Mouse (Mus musculus) CD8-positive naive resting alpha-beta T cell, adult 2 months (primary cell): Measurements from ENCODE around the gene Dpy19l2.
"Not testable (repeated sequence)": the region's sequence is repeated elsewhere in the genome, so short reads cannot be mapped to it uniquely, and the experiment has no call there.

ENCODE experiments used
- DNase-seq, 2 experiments: peaks; one replicate each; pipeline ENCODE4 v3.0.0; 2022; ENCODE audit warnings: low read depth in 2 of 2, low spot score in 2 of 2

Dpy19l2 gene

DNA sequence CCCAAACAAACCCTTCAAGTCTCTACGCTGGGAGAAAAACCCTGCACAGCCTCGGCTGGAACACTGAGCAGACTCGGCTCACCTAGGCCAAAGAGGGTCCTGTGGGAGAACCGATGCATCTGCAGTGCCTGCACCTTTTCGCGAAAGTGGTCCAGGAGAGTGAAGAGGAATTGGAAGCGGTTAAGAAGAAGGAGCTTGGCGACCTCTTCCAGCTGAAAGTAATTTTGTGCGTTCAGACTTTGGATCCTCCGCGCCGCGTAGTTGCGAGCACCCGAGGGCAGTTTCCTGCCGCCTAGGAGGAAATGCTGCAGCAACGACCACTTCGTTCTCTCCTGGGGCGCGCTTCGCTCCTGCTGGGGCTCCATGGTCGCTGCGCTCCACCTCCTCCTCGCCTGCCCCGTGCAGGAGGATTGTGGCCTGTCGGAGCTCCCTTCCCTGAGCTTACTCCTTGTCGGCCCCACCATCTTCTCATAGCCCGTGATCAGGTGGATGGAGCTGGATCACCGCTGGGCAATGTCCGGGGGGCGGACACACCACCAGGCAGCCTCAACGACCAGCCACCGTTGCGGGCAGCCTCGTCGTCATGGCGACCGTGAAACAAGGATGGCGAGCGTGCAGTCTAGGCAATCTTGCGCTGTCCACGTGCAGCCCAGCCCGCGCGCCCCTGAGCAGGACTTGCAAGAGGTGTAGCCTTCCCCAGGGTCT lies at the start of gene Dpy19l2:
Gene Dpy19l2, minus strand, starts transcription at position 594 of the 705 bp plus-strand sequence.
- no peak for DNase-seq

DNA sequence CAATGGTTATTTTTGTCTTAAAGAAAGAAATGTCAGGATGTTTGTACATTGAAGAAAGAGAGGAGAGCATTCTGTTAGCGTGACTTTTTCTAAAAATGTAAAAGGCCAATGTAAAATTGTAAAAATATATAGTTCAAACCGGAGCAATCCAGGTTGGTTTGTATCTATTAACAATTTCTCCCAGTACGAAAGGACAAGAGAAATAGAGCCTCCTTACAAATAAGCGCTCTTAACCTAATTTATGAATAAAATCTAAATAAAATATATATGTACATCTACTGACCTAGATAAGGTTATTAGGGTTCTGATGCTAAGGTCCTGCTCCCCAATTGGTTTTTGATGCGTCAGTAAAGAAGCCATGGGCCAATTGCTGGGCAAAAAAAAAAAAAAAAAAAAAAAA lies 48.9 kb upstream of the Dpy19l2 start:
- no peak for DNase-seq

DNA sequence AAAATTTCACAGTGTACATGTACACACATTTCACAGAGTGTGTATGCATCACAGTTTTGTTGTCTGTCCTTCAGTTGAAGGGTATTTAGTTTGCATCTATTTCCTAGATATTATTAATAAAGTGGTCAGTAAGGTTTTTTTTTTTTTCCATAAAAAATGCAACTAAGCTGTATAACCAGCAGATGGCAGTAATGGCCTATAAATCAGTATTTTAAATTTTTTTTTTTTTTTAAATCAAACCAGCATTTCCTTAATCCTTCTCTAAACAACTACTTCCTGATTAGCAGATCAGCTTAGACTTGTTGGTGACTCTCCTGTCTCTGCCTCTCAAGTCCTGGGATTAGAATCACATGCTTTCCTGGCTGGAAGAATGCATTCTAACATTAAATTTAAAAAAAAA lies 5.2 kb upstream of the Dpy19l2 start:
- no peak for DNase-seq

DNA sequence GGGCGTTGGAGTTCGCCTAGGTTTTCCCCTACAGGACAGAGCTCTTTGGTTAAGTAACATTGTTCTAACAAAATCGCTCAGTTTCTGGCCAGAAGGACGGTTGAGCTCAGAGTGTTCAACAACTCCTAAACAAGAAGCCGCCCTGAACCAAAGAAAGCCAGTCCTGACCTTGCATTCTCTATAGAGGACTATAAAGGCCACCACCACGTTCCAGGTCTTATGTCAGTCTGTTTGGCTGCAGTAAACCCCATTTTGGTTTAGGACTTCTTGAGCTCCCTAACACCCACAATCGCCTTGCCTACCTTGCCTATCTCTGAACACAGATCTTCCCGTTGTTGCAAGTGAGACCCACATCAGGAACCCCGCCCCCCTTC lies 299 bp upstream of the Dpy19l2 start:
- DNase-seq, result no peak

DNA sequence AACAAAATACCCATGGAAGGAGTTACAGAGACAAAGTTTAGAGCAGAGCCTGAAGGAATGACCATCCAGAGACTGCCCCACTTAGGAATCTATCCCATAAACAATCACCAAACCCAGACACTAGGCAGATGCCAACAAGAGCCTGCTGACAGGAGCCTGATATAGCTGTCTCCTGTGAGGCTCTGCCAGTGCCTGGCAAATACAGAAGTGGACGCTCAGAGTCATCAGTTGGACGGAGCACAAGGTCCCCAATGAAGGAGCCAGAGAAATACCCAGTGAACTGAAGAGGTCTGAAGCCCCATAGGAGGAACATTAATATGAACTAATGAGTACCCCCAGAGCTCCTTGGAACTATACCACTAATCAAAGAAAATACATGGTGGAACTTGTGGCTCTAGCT lies 58.8 kb downstream of the Dpy19l2 start:
- not testable (repeated sequence) for DNase-seq

DNA sequence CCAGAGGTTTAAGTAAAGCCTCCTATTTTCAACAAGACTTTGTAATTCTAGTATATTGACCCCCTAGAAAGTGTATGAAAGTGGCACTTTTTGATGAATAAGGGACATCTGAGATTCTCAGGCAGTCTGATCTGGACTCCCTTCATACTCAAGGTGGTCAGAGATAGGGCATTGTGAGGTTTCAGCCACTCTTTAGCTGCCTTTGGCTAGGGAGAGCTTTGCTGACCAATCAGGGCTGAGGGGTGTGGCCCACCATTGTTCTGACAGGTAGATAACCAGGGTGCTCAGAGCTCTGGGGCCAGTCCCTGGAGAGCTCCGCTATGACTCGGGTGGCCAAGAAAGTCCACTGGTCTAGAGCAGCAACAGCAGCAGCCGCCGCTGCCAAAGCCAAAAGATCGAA lies 71.2 kb downstream of the Dpy19l2 start, which contains the start of gene Cypt4:
Gene Cypt4, plus strand, starts transcription at position 301 of the 400 bp plus-strand sequence.
- no peak for DNase-seq

DNA sequence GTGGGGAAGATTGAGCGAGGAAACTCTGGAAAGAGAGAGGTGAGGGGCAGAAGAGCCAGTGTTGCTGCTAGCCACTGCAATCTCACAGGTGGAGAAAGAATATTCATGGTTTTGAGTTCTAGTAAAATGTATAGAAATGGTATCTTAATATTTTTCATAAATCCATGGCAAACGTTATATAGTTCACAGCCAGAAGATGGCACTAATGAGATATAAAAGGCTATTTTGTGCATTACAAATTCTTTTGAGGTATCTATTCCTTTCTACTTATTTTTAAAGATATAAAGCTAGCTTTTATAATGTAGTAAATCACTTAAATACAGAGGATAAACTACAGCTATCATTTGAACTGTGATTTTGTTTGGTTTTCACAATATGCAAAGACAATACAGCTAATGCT lies 157.9 kb downstream of the Dpy19l2 start:
- no peak for DNase-seq

DNA sequence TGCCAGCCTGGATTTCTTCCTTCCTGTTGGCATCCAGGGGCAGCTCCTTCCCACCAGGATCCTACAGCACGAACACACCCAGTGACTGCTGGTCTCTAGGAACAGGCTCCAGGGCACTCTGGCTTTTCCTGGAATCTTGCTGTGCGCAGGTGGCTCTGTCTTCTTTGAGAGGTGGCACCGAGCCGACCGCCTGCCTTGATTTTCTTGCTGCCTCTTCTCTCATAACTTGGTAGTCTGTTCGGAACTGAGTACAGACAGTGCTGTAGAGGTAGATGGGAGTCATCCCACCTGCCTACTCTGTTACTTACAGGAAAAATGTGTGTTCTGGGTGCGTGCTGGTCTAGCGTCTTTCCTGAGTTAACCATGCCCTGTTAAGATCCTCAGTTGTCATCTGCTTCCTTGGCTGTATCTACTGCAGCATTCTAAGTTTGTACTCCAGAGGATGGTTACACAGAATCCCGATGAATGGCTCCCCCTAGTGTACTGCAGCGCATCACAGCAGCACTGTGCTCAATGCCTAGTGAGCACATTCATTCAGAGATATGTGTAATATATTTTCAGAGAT lies 179.4 kb downstream of the Dpy19l2 start:
- peak; percentile 38 to 63 for DNase-seq

DNA sequence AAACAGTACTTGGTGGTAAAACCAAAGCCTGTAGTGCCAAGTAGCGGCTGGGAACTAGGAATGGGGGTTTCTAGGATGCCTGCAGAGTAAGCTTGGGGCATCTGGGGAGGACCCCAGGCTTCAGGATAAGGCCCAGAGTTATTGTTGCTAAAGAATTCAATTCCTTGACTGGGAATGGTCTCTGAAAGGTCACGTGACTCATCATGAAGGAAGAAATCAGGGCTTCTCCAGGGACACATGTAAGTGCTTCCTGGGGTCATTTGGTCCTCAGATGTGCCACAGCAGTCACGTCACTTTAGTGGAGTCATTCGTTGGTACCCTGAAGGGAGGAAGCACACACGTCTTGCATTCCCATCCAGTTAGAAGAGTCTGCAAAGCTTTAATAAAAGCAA lies 182.0 kb downstream of the Dpy19l2 start:
- no peak for DNase-seq

DNA sequence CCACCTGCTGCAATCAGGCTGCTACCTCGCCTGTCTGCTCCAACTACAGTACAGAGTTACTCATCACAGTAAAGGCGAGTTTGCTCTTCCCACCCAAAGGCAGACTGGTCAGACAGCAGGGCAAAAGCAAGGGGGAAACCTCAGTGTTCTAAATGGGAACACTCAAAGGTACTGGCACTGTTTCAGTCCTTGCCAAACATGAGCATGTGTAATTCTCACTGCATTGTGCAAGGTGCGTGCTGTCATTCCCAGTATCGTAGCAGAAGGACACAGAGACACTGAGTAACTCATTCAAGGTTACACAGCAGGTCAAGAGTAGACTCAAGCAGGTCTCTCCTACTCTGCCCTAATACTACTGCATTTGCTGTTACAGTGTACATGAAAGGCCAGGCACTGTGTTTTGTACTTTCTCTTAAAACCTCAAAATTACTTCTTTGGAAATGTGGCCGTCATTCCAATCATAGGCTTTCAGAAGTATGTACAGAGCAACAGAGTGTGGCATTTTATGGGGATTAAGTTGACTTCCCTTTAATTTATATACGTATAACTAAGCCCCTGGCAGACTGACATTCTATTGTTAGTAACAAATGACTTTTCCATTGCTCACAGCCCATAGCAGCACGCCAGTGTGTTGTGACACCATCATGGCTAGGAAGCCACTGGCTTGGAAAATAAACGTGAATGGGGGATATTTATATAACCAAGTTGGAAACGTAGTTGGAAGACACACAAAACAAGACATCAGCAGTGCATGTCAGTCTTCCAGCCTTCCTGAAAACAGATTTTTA lies 182.6 kb downstream of the Dpy19l2 start:
- no peak for DNase-seq

DNA sequence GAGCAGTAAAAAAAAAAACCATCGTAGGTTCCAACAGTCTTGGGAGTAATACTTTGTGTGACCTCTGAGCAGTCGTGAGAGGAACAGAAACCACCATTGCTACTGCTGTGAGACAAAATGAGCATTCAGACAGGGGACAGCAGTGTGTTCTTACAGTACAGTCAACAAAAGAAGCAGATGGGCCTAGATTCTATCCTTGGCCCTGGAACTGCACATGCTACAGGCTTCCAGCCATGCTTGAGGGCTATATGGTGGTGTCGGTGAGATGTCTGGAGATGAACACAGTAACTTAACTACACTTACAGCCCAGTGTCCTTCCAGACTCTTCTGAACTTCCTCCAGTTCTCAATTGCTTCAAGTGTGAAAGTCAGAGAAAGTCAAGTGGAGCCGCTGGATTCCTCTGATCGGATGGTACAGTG lies 184.0 kb downstream of the Dpy19l2 start:
- no peak for DNase-seq

DNA sequence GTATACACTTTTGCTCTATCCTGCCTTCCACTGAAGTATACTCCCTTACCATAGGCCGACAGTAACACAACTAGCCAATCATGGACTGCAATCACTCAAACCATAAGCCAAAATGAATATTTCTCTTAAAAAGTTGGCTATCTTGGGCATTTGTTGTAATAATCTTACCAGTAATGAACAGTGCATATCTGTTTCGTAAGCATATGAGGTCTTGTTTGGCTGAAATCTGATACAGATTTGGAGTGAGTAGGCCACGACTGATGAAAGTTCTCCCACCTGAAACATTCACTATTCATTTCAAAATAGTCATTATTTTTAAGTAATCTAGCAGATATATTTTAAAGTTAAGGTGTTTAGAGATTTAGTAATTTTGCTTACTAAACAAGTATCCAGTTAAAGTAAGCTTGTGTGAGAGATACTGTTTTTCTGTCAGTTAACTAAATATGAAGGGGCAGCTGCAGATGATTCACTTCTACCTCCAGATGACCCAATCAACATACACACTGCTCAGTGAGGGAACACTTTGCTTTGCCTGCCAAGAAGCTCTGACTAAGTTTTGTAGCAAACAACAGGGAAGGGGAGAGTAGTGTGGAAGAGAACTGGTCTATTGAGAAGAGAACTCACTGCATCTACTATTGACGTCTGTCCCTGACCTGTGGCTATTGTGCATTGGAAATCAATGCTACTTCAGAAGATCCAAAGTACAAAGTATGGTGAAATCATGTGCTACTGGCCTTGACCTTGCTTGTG lies 184.5 kb downstream of the Dpy19l2 start:
- DNase-seq, result no peak

DNA sequence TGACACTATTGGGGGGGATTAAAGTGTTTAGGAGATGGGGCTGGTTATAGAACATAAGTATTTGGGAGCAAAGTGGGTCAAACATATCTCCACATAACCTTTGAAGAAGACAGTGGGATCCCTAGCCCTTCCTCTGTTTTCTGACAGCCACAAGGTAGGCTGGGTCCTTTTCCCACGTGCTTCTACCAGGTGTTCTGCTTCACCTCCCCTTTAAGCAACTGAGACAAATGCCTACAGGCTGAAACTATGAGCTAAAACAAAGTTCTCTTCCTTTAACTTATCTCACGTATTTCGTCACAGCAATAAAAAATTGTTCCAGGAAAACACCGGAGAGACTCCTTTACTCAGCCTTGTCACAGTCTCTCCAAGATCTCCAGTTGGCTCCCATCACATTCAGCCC lies 187.2 kb downstream of the Dpy19l2 start:
- DNase-seq, result no peak
